Mouse (Mus musculus): ENCODE data around the gene Epn2. TPM values are rescaled to one million over a fixed set of nuclear protein-coding genes. Genes with fewer than 3 reads are reported as not detected.
"Not testable (repeated sequence)": the region's sequence is repeated elsewhere in the genome, so short reads cannot be mapped to it uniquely, and the experiment has no call there.

The Epn2 gene
- polyA plus RNA-seq, 1 experiment from 2014 or later = 48.3 TPM

GRCm38 (mm10) chr11:61585421-61585820 is 5.9 kb upstream of the Epn2 start:
- Histone ChIP-seq H3K36me3 (no peaks in the 10 kb centered on the region), H3K27ac (no peak overlapping the region), H3K27me3 (peaks cover 4% of the 10 kb centered on the region; the same call in 1 of the 2 replicates), H3K9ac (replicated peaks) (no peak overlapping the region), H3K4me3 (replicated peaks) (no peak overlapping the region), H3K4me2 (replicated peaks) (no peak overlapping the region), H3K9me3 (no peaks in the 10 kb centered on the region), H3K4me1 (replicated peaks) (no peaks in the 10 kb centered on the region)
- ATAC-seq = no peak
- WGBS = 82% methylated on average over 4 of the region's 4 CpGs

GRCm38 (mm10) chr11:61584830-61585229 is 5.3 kb upstream of the Epn2 start:
- H3K27me3 ChIP-seq = peaks cover 4% of the 10 kb centered on the region; the same call in 1 of the 2 replicates
- 78% methylated on average over 4 of the region's 4 CpGs for WGBS
- no peak for ATAC-seq
- H3K9ac ChIP-seq (replicated peaks) = no peak overlapping the region
- no peaks in the 10 kb centered on the region for H3K36me3 ChIP-seq
- H3K4me1 ChIP-seq (replicated peaks) = no peaks in the 10 kb centered on the region
- no peak overlapping the region for H3K27ac ChIP-seq
- H3K4me3 ChIP-seq (replicated peaks) = no peak overlapping the region
- H3K9me3 ChIP-seq = peaks cover 4% of the 10 kb centered on the region; the same call in 1 of the 2 replicates
- H3K4me2 ChIP-seq (replicated peaks) = no peak overlapping the region

GRCm38 (mm10) chr11:61584096-61584495 is 4.6 kb upstream of the Epn2 start:
- WGBS = 87% methylated on average over 6 of the region's 6 CpGs
- H3K4me2 ChIP-seq (replicated peaks) = no peak overlapping the region

GRCm38 (mm10) chr11:61582808-61583207 is 3.3 kb upstream of the Epn2 start:
- not testable (repeated sequence) for H3K9ac ChIP-seq (replicated peaks); H3K36me3 ChIP-seq; H3K27me3 ChIP-seq; H3K4me3 ChIP-seq (replicated peaks); H3K27ac ChIP-seq; ATAC-seq; H3K9me3 ChIP-seq; H3K4me1 ChIP-seq (replicated peaks); H3K4me2 ChIP-seq (replicated peaks)
- WGBS = 90% methylated on average over 4 of the region's 5 CpGs

More at GRCm38 (mm10) chr11:61584096-61584495, 4.6 kb upstream of the Epn2 start:
- Histone ChIP-seq H3K4me1 (replicated peaks) (no peaks in the 10 kb centered on the region), H3K27ac (no peak overlapping the region), H3K9me3 (peaks cover 4% of the 10 kb centered on the region; the same call in 1 of the 2 replicates), H3K9ac (replicated peaks) (no peak overlapping the region), H3K4me3 (replicated peaks) (no peak overlapping the region), H3K36me3 (no peaks in the 10 kb centered on the region), H3K27me3 (peaks cover 4% of the 10 kb centered on the region; the same call in 1 of the 2 replicates)
- no peak for ATAC-seq

- 94% methylated on average over 7 of the region's 7 CpGs for WGBS
- H3K9ac ChIP-seq (replicated peaks) = no peak overlapping the region
- peak overlapping the region; percentile 98 for H3K4me3 ChIP-seq (replicated peaks)
- no peak; the same call in none of the 2 replicates for ATAC-seq
- H3K4me1 ChIP-seq (replicated peaks) = peaks cover 29% of the 10 kb centered on the region
- H3K27me3 ChIP-seq = peaks cover 4% of the 10 kb centered on the region; the same call in 1 of the 2 replicates
- H3K4me2 ChIP-seq (replicated peaks) = peak overlapping the region; percentile 81
- peaks cover 4% of the 10 kb centered on the region; the same call in 1 of the 2 replicates for H3K9me3 ChIP-seq
- H3K27ac ChIP-seq = peak overlapping the region; percentile 86; the same call in 1 of the 2 replicates
- H3K36me3 ChIP-seq = no peaks in the 10 kb centered on the region
Observed at GRCm38 (mm10) chr11:61579878-61580381, 443 bp upstream of the Epn2 start.

GRCm38 (mm10) chr11:61578541-61578982 is 925 bp downstream of the Epn2 start:
- Histone ChIP-seq H3K9ac (replicated peaks) (peak overlapping the region; percentile 89), H3K27ac (peak overlapping the region; percentile 86), H3K4me1 (replicated peaks) (peaks cover 35% of the 10 kb centered on the region), H3K9me3 (peaks cover 4% of the 10 kb centered on the region; the same call in 1 of the 2 replicates), H3K36me3 (no peaks in the 10 kb centered on the region), H3K4me3 (replicated peaks) (peak overlapping the region; percentile 98), H3K27me3 (peaks cover 4% of the 10 kb centered on the region; the same call in 1 of the 2 replicates), H3K4me2 (replicated peaks) (peak overlapping the region; percentile 81)
- under 1% methylated on average over 17 of the region's 17 CpGs for WGBS
- ATAC-seq = no peak; the same call in 1 of the 2 replicates

GRCm38 (mm10) chr11:61577991-61578390 is 1.5 kb downstream of the Epn2 start:
- under 1% methylated on average over 5 of the region's 5 CpGs for WGBS
- Histone ChIP-seq H3K4me2 (replicated peaks) (peak overlapping the region; percentile 81), H3K27ac (no peak overlapping the region), H3K36me3 (no peaks in the 10 kb centered on the region), H3K9ac (replicated peaks) (peak overlapping the region; percentile 89), H3K9me3 (peaks cover 4% of the 10 kb centered on the region; the same call in 1 of the 2 replicates), H3K27me3 (peaks cover 4% of the 10 kb centered on the region; the same call in 1 of the 2 replicates), H3K4me1 (replicated peaks) (peaks cover 35% of the 10 kb centered on the region), H3K4me3 (replicated peaks) (peak overlapping the region; percentile 98)
- no peak for ATAC-seq

GRCm38 (mm10) chr11:61577349-61577748 is 2.1 kb downstream of the Epn2 start:
- no peak overlapping the region for H3K27ac ChIP-seq
- H3K9ac ChIP-seq (replicated peaks) = no peak overlapping the region
- H3K4me1 ChIP-seq (replicated peaks) = peaks cover 35% of the 10 kb centered on the region
- no peak for ATAC-seq
- H3K4me2 ChIP-seq (replicated peaks) = peak overlapping the region; percentile 81
- H3K27me3 ChIP-seq = peaks cover 4% of the 10 kb centered on the region; the same call in 1 of the 2 replicates
- H3K36me3 ChIP-seq = no peaks in the 10 kb centered on the region
- peak overlapping the region; percentile 98 for H3K4me3 ChIP-seq (replicated peaks)
- peaks cover 4% of the 10 kb centered on the region; the same call in 1 of the 2 replicates for H3K9me3 ChIP-seq

GRCm38 (mm10) chr11:61573266-61573665 is 6.2 kb downstream of the Epn2 start:
- Histone ChIP-seq H3K9ac (replicated peaks) (no peak overlapping the region), H3K36me3 (no peaks in the 10 kb centered on the region), H3K4me1 (replicated peaks) (peaks cover 38% of the 10 kb centered on the region), H3K27me3 (no peaks in the 10 kb centered on the region), H3K27ac (no peak overlapping the region), H3K4me3 (replicated peaks) (no peak overlapping the region), H3K4me2 (replicated peaks) (no peak overlapping the region), H3K9me3 (no peaks in the 10 kb centered on the region)
- no peak for ATAC-seq
- 90% methylated on average over 4 of the region's 4 CpGs for WGBS

- no peak for ATAC-seq
- H3K4me3 ChIP-seq (replicated peaks) = no peak overlapping the region
Observed at GRCm38 (mm10) chr11:61571225-61571624, 8.3 kb downstream of the Epn2 start.

GRCm38 (mm10) chr11:61569671-61570070 is 9.8 kb downstream of the Epn2 start:
- Histone ChIP-seq H3K9ac (replicated peaks) (no peak overlapping the region), H3K4me1 (replicated peaks) (peaks cover 11% of the 10 kb centered on the region), H3K4me3 (replicated peaks) (no peak overlapping the region), H3K27ac (no peak overlapping the region), H3K9me3 (no peaks in the 10 kb centered on the region), H3K27me3 (no peaks in the 10 kb centered on the region), H3K36me3 (no peaks in the 10 kb centered on the region), H3K4me2 (replicated peaks) (no peak overlapping the region)
- no peak for ATAC-seq
- 90% methylated on average over 1 of the region's 1 CpGs for WGBS

More at GRCm38 (mm10) chr11:61571225-61571624, 8.3 kb downstream of the Epn2 start:
- Histone ChIP-seq H3K9me3 (no peaks in the 10 kb centered on the region), H3K4me2 (replicated peaks) (no peak overlapping the region), H3K4me1 (replicated peaks) (peaks cover 20% of the 10 kb centered on the region), H3K36me3 (no peaks in the 10 kb centered on the region), H3K9ac (replicated peaks) (no peak overlapping the region), H3K27me3 (no peaks in the 10 kb centered on the region), H3K27ac (no peak overlapping the region)
- WGBS = 97% methylated on average over 3 of the region's 3 CpGs

GRCm38 (mm10) chr11:61564566-61564965 is 14.9 kb downstream of the Epn2 start:
- Histone ChIP-seq H3K9ac (replicated peaks) (no peak overlapping the region), H3K9me3 (no peaks in the 10 kb centered on the region), H3K4me3 (replicated peaks) (no peak overlapping the region), H3K36me3 (no peaks in the 10 kb centered on the region), H3K4me1 (replicated peaks) (0 out of 2 replicates have a peak, but pooled peaks cover 6% of the 10 kb centered on the region), H3K27me3 (no peaks in the 10 kb centered on the region), H3K27ac (no peak overlapping the region), H3K4me2 (replicated peaks) (no peak overlapping the region)
- 99% methylated on average over 2 of the region's 2 CpGs for WGBS
- no peak for ATAC-seq
